Mouse (Mus musculus) intestine, postnatal 0 days (tissue): ENCODE measurements around the gene Fxyd3. TPM values are rescaled to one million over a fixed set of nuclear protein-coding genes. Genes with fewer than 3 reads are reported as not detected.
A peak's percentile ranks its signal among the peaks of the same experiment; 100 is the strongest.

Experiments
- ATAC-seq: fragments of 200-750 bp; cut with Nextera tagmentation; 2 replicates; pipeline ENCODE4 v1.8.0; 2017; ENCODE audit warnings: mild to moderate bottlenecking, moderate TSS enrichment, moderate library complexity
- H3K27ac ChIP-seq: fragments of 300-500 bp; sonication (generic); 2 replicates; pipeline ENCODE4 v1.5.1; 2014; ENCODE audit warnings: mild to moderate bottlenecking, low read depth, low read length, moderate library complexity
- H3K27me3 ChIP-seq: fragments of 300-500 bp; sonication (generic); replicated peaks from 2 replicates; pipeline ENCODE4 v1.6.1; 2014; ENCODE audit warnings: low read length, mixed read lengths; ENCODE audit not compliant: control insufficient read depth, insufficient read depth
- H3K36me3 ChIP-seq: fragments of 300-500 bp; sonication (generic); 2 replicates; pipeline ENCODE4 v1.6.1; 2014; ENCODE audit warnings: mild to moderate bottlenecking, moderate library complexity; ENCODE audit not compliant: control insufficient read depth, insufficient read depth
- H3K4me1 ChIP-seq: fragments of 300-500 bp; sonication (generic); replicated peaks from 2 replicates; pipeline ENCODE4 v1.6.1; 2014; ENCODE audit warnings: antibody characterized with exemption, low read length, mixed read lengths; ENCODE audit not compliant: control insufficient read depth, insufficient read depth
- H3K4me2 ChIP-seq: fragments of 300-500 bp; sonication (generic); replicated peaks from 2 replicates; pipeline ENCODE4 v1.6.1; 2014; ENCODE audit warnings: low read depth, mild to moderate bottlenecking, moderate library complexity
- H3K4me3 ChIP-seq: fragments of 300-500 bp; sonication (generic); 2 replicates; pipeline ENCODE4 v1.5.1; 2014; ENCODE audit warnings: low read depth, low read length
- H3K9ac ChIP-seq: fragments of 300-500 bp; sonication (generic); 2 replicates; pipeline ENCODE4 v1.6.1; 2014; ENCODE audit warnings: mild to moderate bottlenecking, low read depth, low read length
- H3K9me3 ChIP-seq: fragments of 300-500 bp; sonication (generic); 2 replicates; pipeline ENCODE4 v1.6.1; 2016; ENCODE audit warnings: mixed run types; ENCODE audit not compliant: control insufficient read depth
- CTCF ChIP-seq: sonication (generic); IDR thresholded peaks from 2 replicates; pipeline ENCODE4 v1.5.1; 2016; ENCODE audit warnings: low read depth, mild to moderate bottlenecking, control low read depth, antibody characterized with exemption, moderate library complexity
- WGBS: fragments of 180-500 bp; shearing (Covaris S2); extraction: QIAGEN DNeasy Blood & Tissue Kit; methylation state at CpG from one replicate; pipeline ENCODE4 v1.1.7; 2014; 5-methylcytosine and 5-hydroxymethylcytosine counted together
- polyA plus RNA-seq: library from polyadenylated mRNA; unstranded; fragments of >200 nt; fragmentation: Nextera tagmentation; extraction: Ambion mirVana; gene quantifications from 2 replicates; pipeline ENCODE4 v1.2.1, GENCODE M21; 2015

Fxyd3 gene
- polyA plus RNA-seq, 1 experiment from 2014 or later: 48.0 TPM

GRCm38 (mm10) chr7:31041662-31042315 is 34.7 kb downstream of the Fxyd3 start:
- Histone ChIP-seq H3K4me3 (peak overlapping the region; percentile 21), H3K9me3 (no peaks in the 10 kb centered on the region), H3K27ac (peak overlapping the region; percentile 50), H3K4me2 (peak overlapping the region; percentile 57), H3K9ac (no peak overlapping the region), H3K36me3 (no peaks in the 10 kb centered on the region), H3K4me1 (no peaks in the 10 kb centered on the region), H3K27me3 (peaks cover 13% of the 10 kb centered on the region)
- TF ChIP-seq CTCF: no peak
- WGBS: 2% methylated on average over 28 of the region's 28 CpGs
- ATAC-seq: peak; percentile 32; the same call in 1 of the 2 replicates

DNA sequence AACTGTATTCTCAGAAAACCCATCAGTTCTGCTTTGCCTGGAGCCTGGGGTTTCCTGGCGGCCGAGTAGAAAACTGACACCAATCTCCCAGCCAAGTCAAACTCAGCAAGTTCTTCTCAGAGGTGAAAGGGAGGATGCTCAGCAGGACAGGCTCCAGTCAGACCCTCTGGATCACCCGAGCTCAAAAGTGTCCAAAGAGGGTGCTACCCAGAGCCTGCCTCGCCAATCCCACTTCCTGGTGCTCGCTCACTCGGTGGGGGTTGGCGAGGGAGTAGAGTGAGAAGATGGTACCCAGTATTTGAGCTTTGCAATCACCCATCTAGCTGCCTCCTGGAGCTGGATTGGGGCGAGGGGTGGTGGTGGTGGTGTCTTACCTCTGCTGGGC is 35.5 kb downstream of the Fxyd3 start:
- Histone ChIP-seq H3K36me3 (no peaks in the 10 kb centered on the region), H3K4me1 (no peaks in the 10 kb centered on the region), H3K4me3 (0 out of 2 replicates have a peak overlapping the region, but pooled peaks have one; percentile 5), H3K27me3 (peaks cover 13% of the 10 kb centered on the region), H3K9ac (no peak overlapping the region), H3K27ac (no peak overlapping the region), H3K4me2 (peak overlapping the region; percentile 57), H3K9me3 (no peaks in the 10 kb centered on the region)
- WGBS: 46% methylated on average over 8 of the region's 8 CpGs
- no peak for ATAC-seq
- TF ChIP-seq CTCF: no peak

GRCm38 (mm10) chr7:31040281-31041022 is 36.1 kb downstream of the Fxyd3 start:
- Histone ChIP-seq H3K9me3 (no peaks in the 10 kb centered on the region), H3K4me2 (no peak overlapping the region), H3K36me3 (no peaks in the 10 kb centered on the region), H3K27me3 (peaks cover 13% of the 10 kb centered on the region), H3K4me1 (no peaks in the 10 kb centered on the region), H3K4me3 (no peak overlapping the region), H3K27ac (no peak overlapping the region), H3K9ac (no peak overlapping the region)
- 76% methylated on average over 12 of the region's 12 CpGs for WGBS
- no peak for TF ChIP-seq CTCF
- ATAC-seq: no peak

- no peaks in the 10 kb centered on the region for H3K36me3 ChIP-seq
- H3K27me3 ChIP-seq: peaks cover 13% of the 10 kb centered on the region
- H3K9me3 ChIP-seq: no peaks in the 10 kb centered on the region
- H3K9ac ChIP-seq: no peak overlapping the region
- 86% methylated on average over 4 of the region's 4 CpGs for WGBS
- H3K4me2 ChIP-seq: no peak overlapping the region
- H3K4me3 ChIP-seq: no peak overlapping the region
- no peak for ATAC-seq
- TF ChIP-seq CTCF: no peak
- no peaks in the 10 kb centered on the region for H3K4me1 ChIP-seq
- no peak overlapping the region for H3K27ac ChIP-seq
These were observed 37.5 kb downstream of the Fxyd3 start for GRCm38 (mm10) chr7:31039011-31039410.

DNA sequence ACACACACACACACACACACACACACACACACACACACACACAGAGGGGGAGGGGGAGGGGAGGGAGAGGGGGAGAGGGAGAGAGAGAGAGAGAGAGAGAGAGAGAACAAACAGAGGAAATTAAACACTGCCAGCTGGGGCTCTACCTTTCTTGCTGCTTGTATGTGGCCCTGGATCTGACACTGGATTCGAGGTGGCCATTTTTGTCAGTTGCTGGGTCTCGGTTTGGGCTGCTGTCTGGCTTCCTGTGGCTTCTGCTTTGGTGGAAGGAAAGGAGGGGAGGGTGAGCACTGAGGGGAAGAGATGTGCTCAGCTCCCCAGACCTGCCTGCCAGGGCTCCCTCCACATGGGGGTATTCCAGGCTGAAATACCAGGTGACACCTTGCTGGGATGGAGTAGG is 38.8 kb downstream of the Fxyd3 start:
- no peaks in the 10 kb centered on the region for H3K36me3 ChIP-seq
- ATAC-seq: no peak
- H3K4me2 ChIP-seq: no peak overlapping the region
- TF ChIP-seq CTCF: no peak
- WGBS: 72% methylated on average over 2 of the region's 2 CpGs
- no peaks in the 10 kb centered on the region for H3K9me3 ChIP-seq
- H3K4me1 ChIP-seq: no peaks in the 10 kb centered on the region
- H3K27me3 ChIP-seq: peaks cover 8% of the 10 kb centered on the region
- no peak overlapping the region for H3K9ac ChIP-seq
- no peak overlapping the region for H3K27ac ChIP-seq
- no peak overlapping the region for H3K4me3 ChIP-seq

DNA sequence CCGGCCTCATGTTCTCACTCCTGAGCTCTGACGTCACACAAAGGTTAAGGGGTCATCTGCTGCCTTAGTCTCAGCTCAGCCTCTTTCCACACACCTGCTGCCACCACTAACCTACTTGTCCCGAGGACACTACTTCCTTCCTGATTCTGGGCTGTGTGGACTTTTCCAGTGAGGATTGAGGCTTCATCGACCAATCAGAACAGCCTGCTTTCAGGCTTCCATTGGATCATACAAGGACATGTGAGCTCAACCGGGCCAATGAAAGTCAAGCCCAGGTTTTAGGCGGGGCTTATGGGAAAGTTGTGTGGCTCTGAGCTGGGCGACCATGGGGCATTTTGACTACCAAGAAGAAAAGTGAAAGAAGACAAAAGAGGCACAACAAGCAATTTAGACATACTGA is 39.6 kb downstream of the Fxyd3 start:
- Histone ChIP-seq H3K4me2 (no peak overlapping the region), H3K9ac (no peak overlapping the region), H3K4me3 (no peak overlapping the region), H3K36me3 (no peaks in the 10 kb centered on the region), H3K4me1 (no peaks in the 10 kb centered on the region), H3K27me3 (peaks cover under 1% of the 10 kb centered on the region; the same call in 1 of the 2 replicates), H3K27ac (no peak overlapping the region), H3K9me3 (no peaks in the 10 kb centered on the region)
- 81% methylated on average over 7 of the region's 7 CpGs for WGBS
- TF ChIP-seq CTCF: no peak
- no peak for ATAC-seq
